Mouse (Mus musculus): Measurements from ENCODE around the gene Tmtc3. TPM values are rescaled to one million over a fixed set of nuclear protein-coding genes. Genes with fewer than 3 reads are reported as not detected.
A peak's percentile ranks its signal among the peaks of the same experiment; 100 is the strongest.
"Not testable (repeated sequence)": the region's sequence is repeated elsewhere in the genome, so short reads cannot be mapped to it uniquely, and the experiment has no call there.

Gene Tmtc3
- 10 to 100 TPM in 1 of 2 experiments, 1 to 10 TPM in 1; 6.7 to 10.4 TPM for total RNA-seq (2021)
- long read RNA-seq, experiment 1, full-length matches to known transcripts = 2 of 2 reads
- long read RNA-seq, experiment 1, partial matches to known transcripts = 0 of 2 reads
- long read RNA-seq, experiment 1, other reads (novel, unspliced or antisense) = 0 of 2 reads
- long read RNA-seq, experiment 2, partial matches to known transcripts = 1 of 1 reads
- long read RNA-seq, experiment 2, other reads (novel, unspliced or antisense) = 0 of 1 reads

GRCm38 (mm10) chr10:100487097-100487978 is at the start of gene Tmtc3, which contains the start of gene Cep290:
Tmtc3 (minus strand) TSS chr10:100487350.
Cep290 (plus strand) TSS chr10:100487558.
- peak; percentile 94 for DNase-seq

GRCm38 (mm10) chr10:100524499-100525390 is 37.6 kb upstream of the Tmtc3 start:
- DNase-seq = no peak

GRCm38 (mm10) chr10:100522330-100522729 is 35.2 kb upstream of the Tmtc3 start:
- DNase-seq = no peak

- DNase-seq = no peak
Observed at GRCm38 (mm10) chr10:100521617-100522016, 34.5 kb upstream of the Tmtc3 start.

GRCm38 (mm10) chr10:100508170-100508569 is 21.0 kb upstream of the Tmtc3 start:
- DNase-seq = no peak

- DNase-seq = no peak
Observed at GRCm38 (mm10) chr10:100498309-100498708, 11.2 kb upstream of the Tmtc3 start.

GRCm38 (mm10) chr10:100491916-100492315 is 4.8 kb upstream of the Tmtc3 start:
- no peak for DNase-seq

GRCm38 (mm10) chr10:100486701-100487096 is 451 bp downstream of the Tmtc3 start:
- peak; percentile 5 for DNase-seq

GRCm38 (mm10) chr10:100479538-100479937 is 7.6 kb downstream of the Tmtc3 start:
- no peak for DNase-seq

GRCm38 (mm10) chr10:100475040-100475439 is 12.1 kb downstream of the Tmtc3 start:
- no peak for DNase-seq

GRCm38 (mm10) chr10:100460515-100460914 is 26.6 kb downstream of the Tmtc3 start:
- DNase-seq = no peak

GRCm38 (mm10) chr10:100449394-100449793 is 37.8 kb downstream of the Tmtc3 start:
- DNase-seq = no peak

- peak; percentile 22 for DNase-seq
Observed at GRCm38 (mm10) chr10:100427592-100427991, 59.6 kb downstream of the Tmtc3 start.

GRCm38 (mm10) chr10:100415566-100415965 is 71.6 kb downstream of the Tmtc3 start:
- DNase-seq = no peak

- not testable (repeated sequence) for DNase-seq
Observed at GRCm38 (mm10) chr10:100402301-100402700, 84.8 kb downstream of the Tmtc3 start.

Other genes with a start within 250 kb of the Tmtc3 start
- not detected for gene Gm4301, start 151.7 kb downstream of the Tmtc3 start, total RNA-seq (2021)
- not detected for gene Gm4302, start 146.5 kb downstream of the Tmtc3 start, total RNA-seq (2021)
- not detected for gene Gm4303, start 141.4 kb downstream of the Tmtc3 start, total RNA-seq (2021)
- gene Gm4305, start 136.3 kb downstream of the Tmtc3 start, total RNA-seq (2021) = not detected
- gene Gm4307, start 126.0 kb downstream of the Tmtc3 start, total RNA-seq (2021) = not detected
- not detected for gene Gm4312, start 104.8 kb downstream of the Tmtc3 start, total RNA-seq (2021)
- 1 to 10 TPM; 2.0 to 2.9 TPM for gene Cep290, start 208 bp upstream of the Tmtc3 start, total RNA-seq (2021)
- gene 4930430F08Rik, start 103.1 kb upstream of the Tmtc3 start, total RNA-seq (2021) = 1 to 10 TPM; 5.4 to 7.7 TPM
- not detected for gene 1700017N19Rik, start 103.1 kb upstream of the Tmtc3 start, total RNA-seq (2021)